In genomic region chr5:44799861-44800260, GRCm38 (mm10) we compare ENCODE assay signal across 9 mouse cellular contexts. TPM values are rescaled to one million over a fixed set of nuclear protein-coding genes. Genes with fewer than 3 reads are reported as not detected.
DNase-seq lines count a peak whose midpoint lies in the region; ATAC-seq lines count a peak whose summit lies in the region.
"Had no signal": no experiment of that assay in that cellular context is flagged by ENCODE, and none has a peak within 500 bp of the region (broad histone marks: within the 10 kb centered on the region; RNA-seq: fewer than 3 reads in every experiment).

No protein-coding gene starts in this region.

- peak overlapping the region; percentile 66 for H3K4me2 ChIP-seq in midbrain, embryonic 12.5 days (replicated peaks)

- H3K9me3 ChIP-seq in hindbrain, embryonic 10.5 days: no peaks in the 10 kb centered on the region
- no peaks in the 10 kb centered on the region for H3K9me3 ChIP-seq in midbrain, embryonic 12.5 days

- peak overlapping the region; percentile 73 for H3K27ac ChIP-seq in hindbrain, embryonic 10.5 days
- H3K27ac ChIP-seq in midbrain, embryonic 12.5 days (replicated peaks): no peak overlapping the region

- H3K36me3 ChIP-seq in hindbrain, embryonic 10.5 days: no peaks in the 10 kb centered on the region
- no peaks in the 10 kb centered on the region for H3K36me3 ChIP-seq in midbrain, embryonic 12.5 days

- peak overlapping the region; percentile 50 for H3K9ac ChIP-seq in midbrain, embryonic 12.5 days (replicated peaks)

- DNase-seq in embryo, embryonic 11 days: peak; percentile 17
- no peak for DNase-seq in embryo, embryonic 10.5 days (ENCODE audit: low spot score)
- peak; percentile 31 for DNase-seq in Muller cell, postnatal 12 days (ENCODE audit: inconsistent ontology term)
- peak; percentile 13 for DNase-seq in hindbrain, embryonic 10.5 days (ENCODE audit: low spot score)
- no peak for DNase-seq in left cerebral cortex, postnatal 10 days (ENCODE audit: extremely low spot score in 1 of 2, low spot score in 2 of 2)
- no peak for DNase-seq in layer of hippocampus, adult 8-10 months (ENCODE audit: low spot score in 2 of 2)
- DNase-seq in cerebellum, postnatal 25 days: no peak
- DNase-seq: thymus, postnatal 36 days had no signal

- intact Hi-C loops in left cerebral cortex, postnatal 10 days (cut with DNase I): loop anchor here (5.0 kb wide), 1 partner anchor 498 kb away; no protein-coding TSS in a partner anchor

- H3K4me3 ChIP-seq in hindbrain, embryonic 10.5 days: peak overlapping the region; percentile 49
- peak overlapping the region; percentile 40 for H3K4me3 ChIP-seq in midbrain, embryonic 12.5 days

- WGBS in hindbrain, embryonic 10.5 days: 15% methylated on average over 2 of the region's 2 CpGs
- 8% methylated on average over 2 of the region's 2 CpGs for WGBS in midbrain, embryonic 12.5 days

- peak; percentile 61 for ATAC-seq in midbrain, embryonic 12.5 days (ENCODE audit: low FRiP score, low read depth)

- H3K4me1 ChIP-seq in hindbrain, embryonic 10.5 days (replicated peaks): peaks cover 33% of the 10 kb centered on the region
- peaks cover 20% of the 10 kb centered on the region; the same call in 1 of the 2 replicates for H3K4me1 ChIP-seq in midbrain, embryonic 12.5 days

- H3K27me3 ChIP-seq in hindbrain, embryonic 10.5 days (ENCODE audit: insufficient read depth, poor library complexity, severe bottlenecking): no peaks in the 10 kb centered on the region
- peaks cover 4% of the 10 kb centered on the region; the same call in 1 of the 2 replicates for H3K27me3 ChIP-seq in midbrain, embryonic 12.5 days

RNA-seq across cellular contexts. Expression of gene Ldb2, which starts 0.4 kb away (rescaled TPM):
- 21.8 and 24.0 TPM in 2 replicates for polyA plus RNA-seq in hindbrain, embryonic 10.5 days (2016; fragmentation: Nextera tagmentation; extraction: Ambion mirVana)
- 14.3 and 15.9 TPM in 2 replicates for polyA plus RNA-seq in midbrain, embryonic 12.5 days (2016; fragmentation: Nextera tagmentation; extraction: Ambion mirVana)
- 10 to 100 TPM; 52.5 to 90.4 TPM for total RNA-seq in left cerebral cortex, postnatal 10 days (2021)
- total RNA-seq in layer of hippocampus, adult 8-10 months (2022): 10 to 100 TPM; 45.5 to 63.5 (median 56.3) TPM

Comparison
In these comparisons a context has a peak if more than half of its experiments do, and no peak if none do; other contexts are left out.
1. DNase-seq: peak in embryo, embryonic 11 days (single experiment), Muller cell, postnatal 12 days (single experiment) and hindbrain, embryonic 10.5 days (single experiment); none in embryo, embryonic 10.5 days (single experiment), left cerebral cortex, postnatal 10 days (0 of 2), layer of hippocampus, adult 8-10 months (0 of 2) and cerebellum, postnatal 25 days (0 of 2).